Mouse (Mus musculus) liver, adult 2 months (tissue): ENCODE results near the gene Gstt4.

Experiments used
- CTCF ChIP-seq: fragments of 200-500 bp; IDR thresholded peaks from 2 replicates; pipeline ENCODE4 v1.5.1; 2011; ENCODE audit warnings: low read depth, low read length, control low read depth
- POLR2A ChIP-seq: fragments of 200-500 bp; IDR thresholded peaks from 2 replicates; pipeline ENCODE4 v1.6.1; 2011; ENCODE audit warnings: low read length, control low read depth; ENCODE audit not compliant: insufficient read depth; ENCODE audit errors: extremely low read depth

- TF ChIP-seq CTCF = no peak
- no peak for TF ChIP-seq POLR2A
Measured at GRCm38 (mm10) chr10:75828500-75828931, 6.2 kb upstream of the Gstt4 start.
